Mouse (Mus musculus) splenic B cell, adult 2 months (primary cell): ENCODE results near the gene Bcam.
"Not testable (repeated sequence)": the region's sequence is repeated elsewhere in the genome, so short reads cannot be mapped to it uniquely, and the experiment has no call there.

Experiments
- DNase-seq: peaks from one replicate; pipeline ENCODE4 v3.0.0-alpha.2; 2011; ENCODE audit warnings: low read depth, low spot score
- H3K27me3 ChIP-seq: 2 replicates; pipeline ENCODE4 v1.6.1; 2012; ENCODE audit warnings: mild to moderate bottlenecking, low read length, moderate library complexity, mixed read lengths; ENCODE audit not compliant: control insufficient read depth, poor library complexity, insufficient read depth, severe bottlenecking
- H3K36me3 ChIP-seq: 2 replicates; pipeline ENCODE4 v1.6.1; 2012; ENCODE audit warnings: mild to moderate bottlenecking, low read length, moderate library complexity, mixed read lengths; ENCODE audit not compliant: control insufficient read depth, poor library complexity, insufficient read depth, severe bottlenecking

Gene Bcam

GRCm38 (mm10) chr7:19796697-19797588, 26.1 kb upstream of the Bcam start, which contains the start of gene Cblc:
Cblc (minus strand) TSS chr7:19796809.
- 0 out of 2 replicates have a peak, but pooled peaks cover 2% of the 10 kb centered on the region for H3K27me3 ChIP-seq
- peak; percentile 93 for DNase-seq
- H3K36me3 ChIP-seq: no peaks in the 10 kb centered on the region

GRCm38 (mm10) chr7:19796254-19796653, 25.4 kb upstream of the Bcam start:
- Histone ChIP-seq H3K27me3 (0 out of 2 replicates have a peak, but pooled peaks cover 2% of the 10 kb centered on the region), H3K36me3 (no peaks in the 10 kb centered on the region)
- DNase-seq: no peak

GRCm38 (mm10) chr7:19795236-19795635, 24.4 kb upstream of the Bcam start:
- H3K27me3 ChIP-seq: 0 out of 2 replicates have a peak, but pooled peaks cover 2% of the 10 kb centered on the region
- no peak for DNase-seq
- H3K36me3 ChIP-seq: no peaks in the 10 kb centered on the region

- Histone ChIP-seq H3K36me3 (no peaks in the 10 kb centered on the region), H3K27me3 (0 out of 2 replicates have a peak, but pooled peaks cover 2% of the 10 kb centered on the region)
- peak; percentile 40 for DNase-seq
Observed at GRCm38 (mm10) chr7:19792701-19793630, 22.1 kb upstream of the Bcam start.

- H3K27me3 ChIP-seq, H3K36me3 ChIP-seq, DNase-seq: not testable (repeated sequence)
Observed at GRCm38 (mm10) chr7:19791504-19791903, 20.7 kb upstream of the Bcam start.

GRCm38 (mm10) chr7:19789904-19790347, 19.1 kb upstream of the Bcam start:
- DNase-seq: peak; percentile 90
- H3K27me3 ChIP-seq: no peaks in the 10 kb centered on the region

GRCm38 (mm10) chr7:19785874-19786458, 15.2 kb upstream of the Bcam start:
- Histone ChIP-seq H3K36me3 (no peaks in the 10 kb centered on the region), H3K27me3 (no peaks in the 10 kb centered on the region)
- DNase-seq: peak; percentile 37

More at GRCm38 (mm10) chr7:19789904-19790347, 19.1 kb upstream of the Bcam start:
- no peaks in the 10 kb centered on the region for H3K36me3 ChIP-seq

GRCm38 (mm10) chr7:19784764-19785535, 14.1 kb upstream of the Bcam start:
- H3K27me3 ChIP-seq: no peaks in the 10 kb centered on the region
- DNase-seq: peak; percentile 47
- H3K36me3 ChIP-seq: no peaks in the 10 kb centered on the region

GRCm38 (mm10) chr7:19783630-19784029, 12.8 kb upstream of the Bcam start:
- no peak for DNase-seq
- Histone ChIP-seq H3K27me3 (no peaks in the 10 kb centered on the region), H3K36me3 (no peaks in the 10 kb centered on the region)

- DNase-seq: peak; percentile 30
- H3K27me3 ChIP-seq: no peaks in the 10 kb centered on the region
- no peaks in the 10 kb centered on the region for H3K36me3 ChIP-seq
Observed at GRCm38 (mm10) chr7:19782645-19783044, 11.8 kb upstream of the Bcam start.

GRCm38 (mm10) chr7:19781741-19782140, 10.9 kb upstream of the Bcam start:
- no peaks in the 10 kb centered on the region for H3K36me3 ChIP-seq

GRCm38 (mm10) chr7:19779903-19780302, 9.1 kb upstream of the Bcam start:
- DNase-seq: no peak
- no peaks in the 10 kb centered on the region for H3K27me3 ChIP-seq
- no peaks in the 10 kb centered on the region for H3K36me3 ChIP-seq

More at GRCm38 (mm10) chr7:19781741-19782140, 10.9 kb upstream of the Bcam start:
- no peaks in the 10 kb centered on the region for H3K27me3 ChIP-seq
- no peak for DNase-seq

GRCm38 (mm10) chr7:19778645-19779044, 7.8 kb upstream of the Bcam start:
- H3K36me3 ChIP-seq: no peaks in the 10 kb centered on the region
- no peak for DNase-seq
- no peaks in the 10 kb centered on the region for H3K27me3 ChIP-seq
